Mouse (Mus musculus): ENCODE measurements around the gene Cbln3. TPM values are rescaled to one million over a fixed set of nuclear protein-coding genes. Genes with fewer than 3 reads are reported as not detected.

Gene Cbln3
- polyA plus RNA-seq, 1 experiment from 2014 or later: 0.58 TPM

GRCm38 (mm10) chr14:55877469-55878315 lies 6.5 kb downstream of the Cbln3 start:
- no peak overlapping the region for H3K27ac ChIP-seq (replicated peaks)
- no peak overlapping the region for H3K9ac ChIP-seq (replicated peaks)
- H3K4me3 ChIP-seq (replicated peaks): no peak overlapping the region
- no peaks in the 10 kb centered on the region for H3K27me3 ChIP-seq (replicated peaks)
- no peaks in the 10 kb centered on the region for H3K9me3 ChIP-seq (replicated peaks)
- peaks cover 18% of the 10 kb centered on the region for H3K4me1 ChIP-seq
- no peak for ATAC-seq (ENCODE audit: low FRiP score)
- 34% methylated on average over 14 of the region's 14 CpGs for WGBS
- no peaks in the 10 kb centered on the region; the same call in 1 of the 2 replicates for H3K36me3 ChIP-seq
- H3K4me2 ChIP-seq: no peak overlapping the region

- peak overlapping the region; percentile 9; the same call in 1 of the 2 replicates for H3K9ac ChIP-seq (replicated peaks)
- WGBS: 17% methylated on average over 30 of the region's 30 CpGs
These were observed 10.2 kb downstream of the Cbln3 start for GRCm38 (mm10) chr14:55873714-55874683.

GRCm38 (mm10) chr14:55873242-55873713 lies 10.9 kb downstream of the Cbln3 start:
- ATAC-seq (ENCODE audit: low FRiP score): peak; percentile 18; the same call in 1 of the 2 replicates
- 91% methylated on average over 8 of the region's 8 CpGs for WGBS
- Histone ChIP-seq H3K36me3 (peaks cover 42% of the 10 kb centered on the region), H3K4me3 (replicated peaks) (no peak overlapping the region), H3K9me3 (replicated peaks) (no peaks in the 10 kb centered on the region), H3K4me1 (peaks cover 18% of the 10 kb centered on the region), H3K27me3 (replicated peaks) (no peaks in the 10 kb centered on the region), H3K4me2 (peak overlapping the region; percentile 46), H3K27ac (replicated peaks) (no peak overlapping the region), H3K9ac (replicated peaks) (peak overlapping the region; percentile 9; the same call in 1 of the 2 replicates)

More at GRCm38 (mm10) chr14:55873714-55874683, 10.2 kb downstream of the Cbln3 start:
- ATAC-seq (ENCODE audit: low FRiP score): peak; percentile 73; the same call in 1 of the 2 replicates
- H3K27ac ChIP-seq (replicated peaks): peak overlapping the region; percentile 60
- no peaks in the 10 kb centered on the region for H3K27me3 ChIP-seq (replicated peaks)
- H3K4me3 ChIP-seq (replicated peaks): peak overlapping the region; percentile 21
- H3K4me1 ChIP-seq: peaks cover 18% of the 10 kb centered on the region
- peaks cover 35% of the 10 kb centered on the region for H3K36me3 ChIP-seq
- H3K4me2 ChIP-seq: peak overlapping the region; percentile 46
- H3K9me3 ChIP-seq (replicated peaks): no peaks in the 10 kb centered on the region

GRCm38 (mm10) chr14:55872551-55872950 lies 11.6 kb downstream of the Cbln3 start:
- ATAC-seq (ENCODE audit: low FRiP score): no peak
- H3K36me3 ChIP-seq: peaks cover 49% of the 10 kb centered on the region
- no peaks in the 10 kb centered on the region for H3K9me3 ChIP-seq (replicated peaks)
- WGBS: 94% methylated on average over 17 of the region's 17 CpGs
- H3K27ac ChIP-seq (replicated peaks): no peak overlapping the region
- no peak overlapping the region for H3K9ac ChIP-seq (replicated peaks)
- no peak overlapping the region for H3K4me2 ChIP-seq
- no peak overlapping the region for H3K4me3 ChIP-seq (replicated peaks)
- peaks cover 14% of the 10 kb centered on the region for H3K4me1 ChIP-seq
- H3K27me3 ChIP-seq (replicated peaks): no peaks in the 10 kb centered on the region

GRCm38 (mm10) chr14:55872039-55872438 lies 12.2 kb downstream of the Cbln3 start:
- no peaks in the 10 kb centered on the region for H3K9me3 ChIP-seq (replicated peaks)
- H3K9ac ChIP-seq (replicated peaks): no peak overlapping the region
- H3K4me3 ChIP-seq (replicated peaks): no peak overlapping the region
- ATAC-seq (ENCODE audit: low FRiP score): no peak
- H3K4me2 ChIP-seq: no peak overlapping the region
- peaks cover 14% of the 10 kb centered on the region for H3K4me1 ChIP-seq
- no peaks in the 10 kb centered on the region for H3K27me3 ChIP-seq (replicated peaks)
- H3K27ac ChIP-seq (replicated peaks): no peak overlapping the region
- WGBS: 96% methylated on average over 12 of the region's 12 CpGs
- peaks cover 50% of the 10 kb centered on the region for H3K36me3 ChIP-seq

GRCm38 (mm10) chr14:55869538-55869937 lies 14.7 kb downstream of the Cbln3 start:
- H3K4me3 ChIP-seq (replicated peaks): no peak overlapping the region
- no peak overlapping the region for H3K4me2 ChIP-seq
- peaks cover 75% of the 10 kb centered on the region for H3K36me3 ChIP-seq
- no peak for ATAC-seq (ENCODE audit: low FRiP score)
- H3K9ac ChIP-seq (replicated peaks): no peak overlapping the region
- no peaks in the 10 kb centered on the region for H3K27me3 ChIP-seq (replicated peaks)
- peaks cover 14% of the 10 kb centered on the region for H3K4me1 ChIP-seq
- H3K9me3 ChIP-seq (replicated peaks): no peaks in the 10 kb centered on the region
- WGBS: 98% methylated on average over 6 of the region's 6 CpGs
- no peak overlapping the region for H3K27ac ChIP-seq (replicated peaks)

- no peak overlapping the region for H3K4me3 ChIP-seq (replicated peaks)
- 80% methylated on average over 14 of the region's 14 CpGs for WGBS
- peaks cover 83% of the 10 kb centered on the region for H3K36me3 ChIP-seq
- H3K27me3 ChIP-seq (replicated peaks): no peaks in the 10 kb centered on the region
- H3K9ac ChIP-seq (replicated peaks): no peak overlapping the region
- H3K4me1 ChIP-seq: peaks cover 4% of the 10 kb centered on the region
- ATAC-seq (ENCODE audit: low FRiP score): no peak
- H3K9me3 ChIP-seq (replicated peaks): no peaks in the 10 kb centered on the region
- no peak overlapping the region for H3K27ac ChIP-seq (replicated peaks)
- no peak overlapping the region for H3K4me2 ChIP-seq
These were observed 15.8 kb downstream of the Cbln3 start for GRCm38 (mm10) chr14:55868230-55869026.

- H3K4me3 ChIP-seq (replicated peaks): no peak overlapping the region
- no peaks in the 10 kb centered on the region for H3K9me3 ChIP-seq (replicated peaks)
- no peak overlapping the region for H3K4me2 ChIP-seq
- H3K27ac ChIP-seq (replicated peaks): no peak overlapping the region
- WGBS: 37% methylated on average over 4 of the region's 4 CpGs
- ATAC-seq (ENCODE audit: low FRiP score): no peak
- peaks cover 4% of the 10 kb centered on the region; the same call in 1 of the 2 replicates for H3K4me1 ChIP-seq
- peaks cover 76% of the 10 kb centered on the region for H3K36me3 ChIP-seq
- H3K9ac ChIP-seq (replicated peaks): no peak overlapping the region
- H3K27me3 ChIP-seq (replicated peaks): no peaks in the 10 kb centered on the region
These were observed 17.2 kb downstream of the Cbln3 start for GRCm38 (mm10) chr14:55866962-55867361.

- no peak overlapping the region for H3K4me3 ChIP-seq (replicated peaks)
- H3K9me3 ChIP-seq (replicated peaks): no peaks in the 10 kb centered on the region
- H3K27me3 ChIP-seq (replicated peaks): no peaks in the 10 kb centered on the region
- no peak overlapping the region for H3K27ac ChIP-seq (replicated peaks)
- H3K36me3 ChIP-seq: peaks cover 45% of the 10 kb centered on the region
- H3K4me1 ChIP-seq: peaks cover 19% of the 10 kb centered on the region
- 36% methylated on average over 7 of the region's 7 CpGs for WGBS
- no peak overlapping the region for H3K4me2 ChIP-seq
- 0 out of 2 replicates have a peak, but pooled peaks have one; percentile 40 for ATAC-seq (ENCODE audit: low FRiP score)
- no peak overlapping the region for H3K9ac ChIP-seq (replicated peaks)
These were observed 20.4 kb downstream of the Cbln3 start for GRCm38 (mm10) chr14:55863773-55864172.

GRCm38 (mm10) chr14:55862970-55863369 lies 21.2 kb downstream of the Cbln3 start:
- Histone ChIP-seq H3K4me2 (no peak overlapping the region), H3K9ac (replicated peaks) (no peak overlapping the region), H3K9me3 (replicated peaks) (no peaks in the 10 kb centered on the region), H3K4me3 (replicated peaks) (no peak overlapping the region), H3K27me3 (replicated peaks) (no peaks in the 10 kb centered on the region), H3K27ac (replicated peaks) (no peak overlapping the region), H3K4me1 (peaks cover 24% of the 10 kb centered on the region), H3K36me3 (peaks cover 37% of the 10 kb centered on the region)
- ATAC-seq (ENCODE audit: low FRiP score): no peak
- WGBS: 95% methylated on average over 10 of the region's 10 CpGs

- Histone ChIP-seq H3K27me3 (replicated peaks) (no peaks in the 10 kb centered on the region), H3K27ac (replicated peaks) (no peak overlapping the region), H3K4me2 (no peak overlapping the region), H3K4me1 (peaks cover 32% of the 10 kb centered on the region), H3K9ac (replicated peaks) (no peak overlapping the region), H3K4me3 (replicated peaks) (no peak overlapping the region), H3K36me3 (peaks cover 33% of the 10 kb centered on the region), H3K9me3 (replicated peaks) (no peaks in the 10 kb centered on the region)
- 83% methylated on average over 6 of the region's 6 CpGs for WGBS
- ATAC-seq (ENCODE audit: low FRiP score): no peak
These were observed 22.0 kb downstream of the Cbln3 start for GRCm38 (mm10) chr14:55862186-55862585.

All from neural tube, embryonic 15.5 days (tissue).